Mouse (Mus musculus) cortical plate, adult 2 months (tissue): ENCODE measurements around the gene Eomes.

Experiments used
- CTCF ChIP-seq: fragments of 200-500 bp; IDR thresholded peaks from 2 replicates; pipeline ENCODE4 v1.5.1; 2011; ENCODE audit warnings: mild to moderate bottlenecking, control low read depth, low read length; ENCODE audit not compliant: insufficient read depth; ENCODE audit errors: extremely low read depth
- POLR2A ChIP-seq: fragments of 200-500 bp; IDR thresholded peaks from 2 replicates; pipeline ENCODE4 v1.6.1; 2011; ENCODE audit warnings: mild to moderate bottlenecking, low read length, control low read depth; ENCODE audit not compliant: insufficient read depth; ENCODE audit errors: extremely low read depth

DNA sequence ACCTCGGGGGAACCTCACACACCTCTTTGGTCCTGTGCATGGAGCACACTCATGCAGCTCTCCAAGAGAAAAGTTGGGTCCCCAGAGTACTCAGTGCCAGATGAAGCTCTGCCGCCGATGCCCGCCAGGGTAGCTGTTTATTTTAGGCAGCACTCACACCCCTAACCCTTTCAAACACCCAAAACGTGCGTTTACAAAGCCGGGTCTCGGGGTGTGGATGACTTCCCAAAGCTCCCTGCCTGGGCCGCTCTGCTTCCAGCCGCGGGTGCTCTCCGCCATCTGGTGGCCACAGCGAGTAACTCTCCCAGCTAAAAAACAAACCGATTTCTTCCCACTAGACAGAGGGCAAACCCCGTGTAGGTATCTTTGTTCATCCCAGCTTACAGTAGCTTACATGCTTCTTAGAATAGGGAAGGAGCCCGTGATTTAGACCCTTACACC is 11.6 kb downstream of the Eomes start:
- TF ChIP-seq POLR2A (no peak), CTCF (peak; percentile 76)
